Mouse (Mus musculus): ENCODE results near the gene Krtap5-4.
A peak's percentile ranks its signal among the peaks of the same experiment; 100 is the strongest.
"Not testable (repeated sequence)": the region's sequence is repeated elsewhere in the genome, so short reads cannot be mapped to it uniquely, and the experiment has no call there.

The Krtap5-4 gene

DNA sequence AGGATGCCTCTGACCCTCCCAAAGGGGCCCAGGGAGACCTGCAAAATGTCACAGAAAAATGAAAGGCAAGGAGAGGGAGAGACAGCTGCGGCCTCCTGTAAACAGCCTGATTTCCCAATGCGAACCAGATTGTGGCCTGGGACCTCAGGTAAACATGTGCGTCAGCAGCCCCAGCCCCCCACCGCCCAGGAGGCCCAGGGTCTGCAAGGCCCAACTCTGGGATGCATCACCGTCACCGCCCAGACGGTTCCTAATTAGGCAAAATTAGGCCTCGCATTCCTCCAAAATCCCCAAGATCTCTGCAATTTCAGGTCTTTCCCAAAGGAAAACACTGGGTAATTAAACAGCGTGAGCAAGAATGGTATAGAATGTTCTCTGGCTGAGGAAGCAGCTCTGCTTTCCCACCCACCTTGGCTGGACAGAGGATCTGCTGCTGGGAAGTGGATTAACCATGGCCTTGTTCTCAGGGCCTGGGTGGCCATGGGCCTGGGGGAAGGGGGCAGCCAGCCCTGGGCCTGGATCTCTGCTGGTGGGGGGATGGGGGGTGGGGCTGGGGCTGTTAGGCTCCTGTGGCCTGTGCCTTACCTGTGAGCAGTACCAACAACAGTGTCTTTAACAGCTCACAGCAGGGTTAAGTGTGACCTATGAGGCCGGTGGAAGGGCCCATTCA is 18.4 kb downstream of the Krtap5-4 start:
- DNase-seq (ENCODE audit: low read depth, low spot score) = not testable (repeated sequence)

DNA sequence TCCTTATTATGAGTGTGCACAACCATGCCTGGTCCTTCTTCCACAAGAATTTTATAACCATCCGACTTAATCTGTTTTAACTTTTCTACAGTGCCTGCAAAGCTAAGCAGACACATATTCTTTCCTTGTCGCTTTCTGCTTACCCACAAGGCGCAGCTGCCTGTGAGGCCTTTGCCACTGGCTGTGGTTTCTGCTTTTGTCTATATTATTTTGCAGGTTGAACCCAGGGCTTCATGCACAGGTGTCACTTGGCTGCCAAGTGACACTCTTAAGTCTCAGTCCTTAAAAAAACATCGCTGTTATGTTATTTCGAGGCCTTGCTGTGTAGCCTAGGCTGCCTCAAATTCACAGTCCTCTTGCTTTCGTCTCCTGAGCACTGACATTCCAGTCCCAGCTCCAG is 19.3 kb downstream of the Krtap5-4 start:
- no peak for DNase-seq (ENCODE audit: low read depth, low spot score)

GRCm38 (mm10) chr7:142323396-142324117 is 20.2 kb downstream of the Krtap5-4 start:
- DNase-seq (ENCODE audit: low read depth, low spot score) = no peak

DNA sequence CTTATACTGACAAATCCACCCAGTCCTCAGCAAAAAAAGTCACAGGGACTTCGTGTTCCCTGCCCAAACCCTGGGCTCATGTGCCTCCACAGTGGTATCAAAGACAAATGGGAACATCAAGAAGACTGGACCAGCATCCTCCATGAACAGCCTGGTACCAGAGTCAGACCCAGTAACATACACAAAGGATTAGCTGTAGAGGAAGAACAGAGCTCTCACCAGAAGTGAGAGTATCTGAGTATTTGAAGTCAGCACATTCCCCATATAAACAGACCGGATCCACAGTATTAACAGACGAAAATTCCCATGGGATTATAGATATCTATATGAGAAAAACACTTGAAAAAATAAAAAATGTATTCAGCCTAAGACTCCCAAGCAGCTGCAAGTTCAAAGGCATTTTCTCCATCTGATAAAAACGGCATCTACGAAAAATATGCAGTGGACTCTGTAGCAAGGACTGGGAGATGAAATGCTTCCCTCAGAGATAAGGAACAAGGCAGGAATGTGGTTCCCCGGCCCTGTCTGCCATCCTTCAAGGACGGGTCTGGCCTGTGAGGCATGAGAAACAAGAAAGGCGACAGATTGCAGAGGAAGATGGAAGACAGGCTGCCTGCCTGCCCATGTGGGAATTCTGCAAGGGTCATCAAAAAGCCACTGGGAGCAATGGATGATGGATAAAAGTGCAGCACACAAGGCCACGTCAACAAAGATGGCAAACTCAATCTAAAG is 23.5 kb downstream of the Krtap5-4 start:
- DNase-seq (ENCODE audit: low read depth, low spot score) = no peak

- no peak for DNase-seq (ENCODE audit: low read depth, low spot score)
Measured at GRCm38 (mm10) chr7:142328507-142328906, 25.2 kb downstream of the Krtap5-4 start.

DNA sequence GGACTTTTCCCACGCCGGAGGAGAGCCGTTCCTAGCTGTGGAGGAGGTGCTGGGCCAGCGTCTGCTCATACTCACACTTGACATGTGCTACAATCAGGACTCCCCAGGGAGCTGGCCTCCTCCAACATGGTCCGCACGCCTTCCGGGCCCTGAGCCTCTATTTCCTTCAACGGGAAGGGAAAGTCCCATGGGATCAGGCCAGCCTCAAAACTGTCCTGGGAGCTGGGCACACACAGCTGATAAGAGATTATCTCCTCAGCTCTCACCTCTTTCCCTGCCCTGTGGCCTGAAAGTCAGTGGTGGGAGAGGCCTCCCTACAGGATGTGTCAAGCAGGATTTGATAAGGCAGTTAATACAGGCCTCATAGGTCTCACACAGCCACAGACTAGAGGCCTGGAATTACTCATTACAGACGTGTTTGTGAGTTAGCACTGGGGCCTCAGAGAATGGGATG is 26.9 kb downstream of the Krtap5-4 start:
- no peak for DNase-seq (ENCODE audit: low read depth, low spot score)

DNA sequence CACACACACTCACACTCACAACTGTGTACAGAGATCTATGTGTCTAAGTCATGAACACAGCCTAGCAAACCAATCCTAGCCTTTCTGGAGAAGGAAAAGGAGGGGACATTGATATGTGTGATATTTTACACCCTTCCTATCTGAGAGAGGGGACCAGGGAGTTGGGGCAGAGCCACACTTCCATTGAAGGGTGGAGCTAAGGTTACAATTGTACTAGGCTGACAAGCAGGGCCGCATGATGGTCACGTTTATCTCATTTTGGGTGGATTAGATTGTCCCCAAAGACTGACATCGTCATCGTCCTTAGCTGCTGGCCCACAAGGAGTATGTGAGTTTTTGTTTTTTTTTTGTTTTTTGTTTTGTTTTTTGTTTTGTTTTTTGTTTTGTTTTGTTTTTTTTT is 27.9 kb downstream of the Krtap5-4 start:
- DNase-seq (ENCODE audit: low read depth, low spot score) = no peak

- not testable (repeated sequence) for DNase-seq (ENCODE audit: low read depth, low spot score)
Measured at GRCm38 (mm10) chr7:142332741-142333140, 29.4 kb downstream of the Krtap5-4 start.

DNA sequence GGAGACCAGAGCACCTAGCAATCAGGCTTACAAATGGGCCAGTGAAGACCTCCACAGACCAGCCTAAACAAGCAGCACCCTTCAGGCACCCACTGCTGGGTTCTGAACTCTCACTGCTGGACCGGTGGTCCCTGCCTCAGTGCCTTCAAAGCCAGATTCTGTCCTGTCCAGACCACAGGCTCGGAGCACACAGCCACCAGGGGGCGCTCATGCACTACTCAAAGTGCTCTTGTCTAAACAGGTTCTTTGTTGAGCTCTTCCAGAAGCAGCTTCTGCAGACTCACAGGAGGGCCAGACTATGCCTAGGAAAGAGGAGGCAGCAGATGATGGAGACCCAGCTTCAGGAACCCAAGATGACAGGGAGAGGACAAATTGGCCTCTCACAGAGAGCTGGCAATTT is 30.9 kb downstream of the Krtap5-4 start:
- peak; percentile 82 for DNase-seq (ENCODE audit: low read depth, low spot score)

DNA sequence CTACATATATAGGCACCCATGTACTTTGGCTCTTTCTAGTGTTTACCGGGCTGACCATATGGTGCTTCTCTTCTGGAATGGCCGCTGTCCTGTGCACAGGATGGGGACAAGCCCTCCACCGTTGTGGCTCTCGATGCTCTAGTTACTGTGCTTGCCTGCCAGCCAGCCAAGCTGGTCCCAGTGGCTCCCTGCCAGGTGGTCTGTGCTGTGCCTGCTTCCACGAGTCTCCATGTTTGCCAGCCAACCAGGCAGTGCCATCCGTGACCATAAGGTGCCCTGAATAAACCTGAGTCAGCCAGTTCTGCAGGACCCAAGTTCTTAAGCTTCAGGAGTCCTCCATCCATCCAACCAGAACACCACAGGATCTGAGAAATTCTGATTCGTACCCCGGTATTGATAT is 31.8 kb downstream of the Krtap5-4 start:
- no peak for DNase-seq (ENCODE audit: low read depth, low spot score)

- no peak for DNase-seq (ENCODE audit: low read depth, low spot score)
Measured at GRCm38 (mm10) chr7:142340269-142340970, 37.1 kb downstream of the Krtap5-4 start.

DNA sequence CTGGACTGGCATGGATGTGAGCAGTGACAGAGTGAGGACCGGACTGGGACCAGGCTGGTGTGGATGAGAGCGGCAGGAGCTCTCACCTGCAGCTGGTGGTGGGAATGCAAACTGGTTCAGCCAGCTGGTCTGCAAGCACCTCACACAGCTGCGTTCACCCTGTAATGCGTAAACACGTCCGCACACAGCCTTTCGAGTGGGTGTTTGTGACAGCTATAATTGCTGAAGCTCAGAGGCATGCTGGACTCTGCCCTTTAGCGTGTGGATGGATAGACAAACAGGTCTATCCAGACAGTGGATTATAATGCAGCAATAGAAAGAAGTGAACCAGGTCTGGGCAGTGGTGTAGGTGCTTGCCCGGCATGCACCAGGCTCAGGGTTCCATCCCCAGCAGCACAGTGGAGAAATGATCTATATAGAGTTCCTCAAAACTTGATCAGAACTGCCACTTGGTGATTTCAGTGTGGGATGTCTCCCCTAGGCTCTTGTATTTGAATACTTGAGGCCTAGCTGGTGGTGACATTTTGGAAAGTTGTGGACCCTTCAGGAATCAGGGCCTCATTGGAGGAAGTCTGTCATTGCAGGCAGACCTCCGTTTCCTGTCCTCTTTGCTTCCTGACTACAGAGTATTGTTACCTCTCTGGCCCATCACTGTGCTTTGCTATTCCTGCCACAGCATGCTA is 38.4 kb downstream of the Krtap5-4 start:
- DNase-seq (ENCODE audit: low read depth, low spot score) = no peak

- no peak for DNase-seq (ENCODE audit: low read depth, low spot score)
Measured at GRCm38 (mm10) chr7:142342247-142342640, 38.9 kb downstream of the Krtap5-4 start.

- DNase-seq (ENCODE audit: low read depth, low spot score) = no peak
Measured at GRCm38 (mm10) chr7:142347542-142347941, 44.2 kb downstream of the Krtap5-4 start.

- no peak for DNase-seq (ENCODE audit: low read depth, low spot score)
Measured at GRCm38 (mm10) chr7:142349308-142349961, 46.1 kb downstream of the Krtap5-4 start.

GRCm38 (mm10) chr7:142351569-142351968 is 48.2 kb downstream of the Krtap5-4 start:
- DNase-seq (ENCODE audit: low read depth, low spot score) = no peak

DNA sequence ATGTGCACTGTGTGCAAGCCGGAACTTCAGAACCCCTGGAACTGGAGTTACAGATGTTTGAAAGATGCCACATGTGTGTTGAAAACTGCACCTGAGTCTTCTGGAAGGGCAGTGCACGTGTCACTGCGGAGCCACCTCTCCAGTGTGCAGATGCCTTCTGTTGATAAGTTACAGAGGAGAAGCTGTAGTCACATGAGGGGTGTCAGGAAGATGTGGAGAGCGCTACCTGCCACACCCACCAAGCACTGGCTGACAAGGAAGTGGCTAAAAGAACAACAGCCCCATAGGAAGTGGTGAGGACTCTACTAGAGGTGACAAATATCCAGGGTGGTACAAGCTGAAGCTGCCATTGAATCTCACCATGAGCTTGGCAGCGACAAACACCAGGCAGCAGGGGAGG is 50.5 kb downstream of the Krtap5-4 start:
- no peak for DNase-seq (ENCODE audit: low read depth, low spot score)

Data from retina, postnatal 7 days (tissue).